Mouse (Mus musculus) heart, adult 2 months (tissue): ENCODE measurements around the gene Ada. TPM values are rescaled to one million over a fixed set of nuclear protein-coding genes. Genes with fewer than 3 reads are reported as not detected.
"Not testable (repeated sequence)": the region's sequence is repeated elsewhere in the genome, so short reads cannot be mapped to it uniquely, and the experiment has no call there.

Experiments
- DNase-seq, 2 experiments: peaks; one replicate each; pipeline ENCODE4 v3.0.0; 2021
- H3K27ac ChIP-seq: fragments of 200-600 bp; 2 replicates; pipeline ENCODE4 v1.8.1; 2022
- H3K27me3 ChIP-seq: fragments of 200-500 bp; 2 replicates; pipeline ENCODE4 v1.6.1; 2012; ENCODE audit warnings: mild to moderate bottlenecking, low read length, inconsistent platforms, mixed read lengths; ENCODE audit not compliant: control insufficient read depth, insufficient read depth
- H3K36me3 ChIP-seq: fragments of 200-500 bp; 2 replicates; pipeline ENCODE4 v1.6.1; 2012; ENCODE audit warnings: low read length, inconsistent platforms; ENCODE audit not compliant: control insufficient read depth, insufficient read depth
- H3K4me1 ChIP-seq: fragments of 200-500 bp; 2 replicates; pipeline ENCODE4 v1.6.1; 2011; ENCODE audit warnings: low read length; ENCODE audit not compliant: control insufficient read depth, insufficient read depth
- H3K4me3 ChIP-seq: fragments of 200-600 bp; 2 replicates; pipeline ENCODE4 v1.8.1; 2022
- H3K79me2 ChIP-seq: fragments of 200-500 bp; replicated peaks from 2 replicates; pipeline ENCODE4 v1.6.1; 2012; ENCODE audit warnings: mild to moderate bottlenecking, inconsistent platforms, low read length, moderate library complexity, mixed read lengths; ENCODE audit not compliant: control insufficient read depth, insufficient read depth
- H3K9ac ChIP-seq: fragments of 200-500 bp; 2 replicates; pipeline ENCODE4 v1.6.1; 2012; ENCODE audit warnings: low read depth, mild to moderate bottlenecking, control low read depth, inconsistent platforms, low read length, mixed read lengths
- CTCF ChIP-seq: fragments of 200-600 bp; IDR thresholded peaks from 2 replicates; pipeline ENCODE4 v1.8.1; 2022; ENCODE audit warnings: antibody characterized with exemption, mild to moderate bottlenecking, moderate library complexity
- EP300 ChIP-seq: fragments of 200-500 bp; IDR thresholded peaks from 2 replicates; pipeline ENCODE4 v1.6.1; 2011; ENCODE audit warnings: low read depth, low read length, control low read depth; ENCODE audit not compliant: insufficient read depth
- POLR2A ChIP-seq: fragments of 200-500 bp; IDR thresholded peaks from 2 replicates; pipeline ENCODE4 v1.6.1; 2011; ENCODE audit warnings: mild to moderate bottlenecking, low read depth, low read length, control low read depth; ENCODE audit not compliant: insufficient read depth
- WGBS: fragments of 180-500 bp; shearing (Covaris S2); methylation state at CpG from one replicate; pipeline ENCODE4 v1.1.7; 2018; 5-methylcytosine and 5-hydroxymethylcytosine counted together
- intact Hi-C: fragments of 180-260 bp; cut with DNase I; formaldehyde crosslinking; loops from one replicate; pipeline ENCODE4 v1.15.1; 2025
- polyA plus RNA-seq: library from polyadenylated mRNA; depleted of rRNA; stranded (reverse); fragments of >200 nt; gene quantifications from 2 replicates; pipeline ENCODE4 v1.2.3, GENCODE M21; 2012
- total RNA-seq, 2 experiments: library from RNA; stranded (reverse); gene quantifications; 2 replicates each; pipeline ENCODE4 v1.2.3; 2021

Ada gene
- total and polyA plus RNA-seq, 3 experiments: 0.61 to 1.0 (median 0.65) TPM

DNA sequence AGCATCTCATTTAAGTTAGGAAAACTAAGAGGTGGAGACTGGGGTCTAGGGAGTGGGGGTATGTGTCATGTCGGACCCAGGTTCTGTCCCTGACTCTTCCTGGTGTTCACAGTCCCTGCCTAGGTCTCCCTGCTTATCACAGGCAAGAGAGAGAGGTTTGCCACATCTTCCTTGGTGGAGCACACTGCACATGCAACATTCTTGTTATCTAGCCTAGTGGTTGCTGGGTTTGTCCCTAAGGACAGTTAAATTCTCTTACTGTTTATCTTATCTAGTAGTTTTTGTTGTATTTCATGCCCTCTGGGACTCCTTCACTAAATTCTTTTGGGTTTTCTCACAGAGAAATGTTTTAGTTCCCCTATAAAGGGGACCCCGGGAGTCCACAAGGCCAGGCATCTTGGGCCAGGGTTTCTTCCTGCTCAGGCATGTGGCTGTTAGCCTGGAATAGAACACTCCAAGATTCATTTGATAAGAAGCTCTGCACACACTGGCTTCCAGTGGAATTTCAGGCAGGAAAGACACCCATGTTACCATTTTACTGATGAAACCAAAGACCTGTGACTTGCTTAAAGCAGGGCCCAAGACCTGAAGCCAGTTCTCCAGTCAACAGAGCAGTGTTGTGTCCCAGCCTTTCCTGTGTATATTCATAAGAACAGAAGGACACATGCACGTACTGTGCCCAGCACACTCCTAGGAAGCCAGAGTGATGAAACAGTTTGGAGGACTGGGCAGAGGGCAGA lies 57.0 kb downstream of the Ada start:
- 28% methylated on average over 3 of the region's 3 CpGs for whole genome bisulfite sequencing
- Histone ChIP-seq H3K9ac (peak overlapping the region; percentile 68), H3K27me3 (no peaks in the 10 kb centered on the region), H3K4me1 (peaks cover 38% of the 10 kb centered on the region), H3K36me3 (peaks cover 20% of the 10 kb centered on the region), H3K27ac (peak overlapping the region; percentile 73), H3K79me2 (0 out of 2 replicates have a peak, but pooled peaks cover 2% of the 10 kb centered on the region), H3K4me3 (no peak overlapping the region; the same call in 1 of the 2 replicates)
- no peak for TF ChIP-seq CTCF
- no peak for DNase-seq
- intact Hi-C loops: loop anchor here (1.0 to 2.0 kb wide), 3 partner anchors 18 to 34 kb away; partner anchors contain the start of gene Pkig

DNA sequence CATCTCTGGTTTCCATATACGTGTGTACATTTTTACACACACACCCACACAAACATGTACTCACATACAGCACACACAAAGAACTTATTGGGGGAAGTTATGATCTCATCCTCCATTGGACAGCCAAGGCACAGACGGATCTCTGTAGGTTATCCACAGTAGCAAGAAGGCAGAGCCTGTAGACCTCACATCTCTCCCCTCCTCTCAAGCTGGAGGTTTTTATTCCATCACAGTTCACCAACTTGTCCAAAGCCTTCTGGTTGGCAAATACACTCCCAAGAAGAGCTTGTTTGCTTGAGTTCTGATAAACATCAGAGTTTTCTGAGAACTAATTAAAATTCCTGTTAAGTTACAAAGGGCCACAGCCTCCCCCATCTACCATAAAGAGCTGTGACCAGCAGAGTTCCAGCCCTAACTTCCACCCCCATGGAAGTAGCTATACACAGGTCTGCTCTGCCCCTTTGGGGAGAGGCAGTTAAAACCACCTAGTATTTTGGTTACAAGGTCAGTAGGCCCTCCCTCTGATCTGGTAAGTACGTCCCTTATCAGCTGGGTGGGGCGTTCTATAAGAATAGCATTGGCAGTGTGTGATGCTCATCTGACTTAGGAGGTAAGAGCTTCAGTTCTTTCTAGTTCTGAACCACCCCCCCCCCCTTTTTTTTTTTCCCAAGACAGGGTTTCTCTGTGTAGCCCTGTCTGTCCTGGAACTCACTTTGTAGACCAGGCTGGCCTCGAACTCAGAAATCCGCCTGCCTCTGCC lies 58.0 kb downstream of the Ada start:
- Histone ChIP-seq H3K4me1 (peaks cover 34% of the 10 kb centered on the region), H3K4me3 (no peak overlapping the region), H3K9ac (no peak overlapping the region), H3K27me3 (no peaks in the 10 kb centered on the region), H3K36me3 (peaks cover 20% of the 10 kb centered on the region), H3K27ac (peak overlapping the region; percentile 93), H3K79me2 (0 out of 2 replicates have a peak, but pooled peaks cover 2% of the 10 kb centered on the region)
- no peak for DNase-seq
- WGBS: 70% methylated on average over 6 of the region's 6 CpGs
- no peak for TF ChIP-seq CTCF
- no peak for TF ChIP-seq POLR2A
- no peak for TF ChIP-seq EP300
- intact Hi-C loops: loop anchor here (2.0 kb wide), 3 partner anchors 17 to 33 kb away; partner anchors contain the start of gene Pkig

- intact Hi-C loops: loop anchor here (2.0 kb wide), 1 partner anchor 16 kb away; no protein-coding TSS in a partner anchor
- DNase-seq: no peak
- H3K4me3 ChIP-seq: no peak overlapping the region; the same call in 1 of the 2 replicates
- peak overlapping the region; percentile 93 for H3K27ac ChIP-seq
- H3K79me2 ChIP-seq: no peaks in the 10 kb centered on the region
- TF ChIP-seq CTCF (no peak), EP300 (no peak), POLR2A (no peak)
- H3K27me3 ChIP-seq: no peaks in the 10 kb centered on the region
- peaks cover 35% of the 10 kb centered on the region for H3K4me1 ChIP-seq
- peak overlapping the region; percentile 18; the same call in 1 of the 2 replicates for H3K9ac ChIP-seq
- peaks cover 16% of the 10 kb centered on the region for H3K36me3 ChIP-seq
- 48% methylated on average over 8 of the region's 8 CpGs for WGBS
Observed at GRCm38 (mm10) chr2:163690409-163691304, 59.4 kb downstream of the Ada start.

- H3K79me2 ChIP-seq: peaks cover 1% of the 10 kb centered on the region; the same call in 1 of the 2 replicates
- peaks cover 23% of the 10 kb centered on the region for H3K36me3 ChIP-seq
- peak overlapping the region; percentile 93 for H3K27ac ChIP-seq
- no peak overlapping the region for H3K4me3 ChIP-seq
- DNase-seq: no peak
- H3K9ac ChIP-seq: no peak overlapping the region
- H3K27me3 ChIP-seq: no peaks in the 10 kb centered on the region
- TF ChIP-seq EP300 (no peak), POLR2A (no peak), CTCF (no peak)
- 76% methylated on average over 3 of the region's 3 CpGs for WGBS
- peaks cover 39% of the 10 kb centered on the region for H3K4me1 ChIP-seq
- intact Hi-C loops: loop anchor here (2.0 kb wide), 1 partner anchor 15 kb away; no protein-coding TSS in a partner anchor
Observed at GRCm38 (mm10) chr2:163689771-163690170, 60.3 kb downstream of the Ada start.

- Histone ChIP-seq H3K4me1 (peaks cover 36% of the 10 kb centered on the region), H3K36me3 (peaks cover 26% of the 10 kb centered on the region), H3K27ac (peak overlapping the region; percentile 93)
- H3K4me3 ChIP-seq, DNase-seq, intact Hi-C loops, H3K79me2 ChIP-seq, H3K27me3 ChIP-seq, H3K9ac ChIP-seq: not testable (repeated sequence)
- 62% methylated on average over 1 of the region's 1 CpGs for WGBS
Observed at GRCm38 (mm10) chr2:163688377-163688776, 61.7 kb downstream of the Ada start.
